Mouse (Mus musculus) lung, embryonic 16.5 days (tissue): ENCODE measurements around the gene Btk. TPM values are rescaled to one million over a fixed set of nuclear protein-coding genes. Genes with fewer than 3 reads are reported as not detected.
"Not testable (repeated sequence)": the region's sequence is repeated elsewhere in the genome, so short reads cannot be mapped to it uniquely, and the experiment has no call there.

Experiments used
- ATAC-seq: fragments of 200-750 bp; cut with Nextera tagmentation; 2 replicates; pipeline ENCODE4 v1.8.0; 2017; ENCODE audit warnings: low read depth, mild to moderate bottlenecking, moderate library complexity
- H3K27ac ChIP-seq: fragments of 300-500 bp; sonication (generic); 2 replicates; pipeline ENCODE4 v1.5.1; 2014; ENCODE audit warnings: mild to moderate bottlenecking, control low read depth, low read length
- H3K27me3 ChIP-seq: fragments of 300-500 bp; sonication (generic); 2 replicates; pipeline ENCODE4 v1.6.1; 2014; ENCODE audit warnings: low read depth, low read length, mixed read lengths; ENCODE audit not compliant: control insufficient read depth, insufficient read depth
- H3K36me3 ChIP-seq: fragments of 300-500 bp; sonication (generic); 2 replicates; pipeline ENCODE4 v1.6.1; 2014; ENCODE audit warnings: low read length; ENCODE audit not compliant: control insufficient read depth, insufficient read depth
- H3K4me1 ChIP-seq: fragments of 300-500 bp; sonication (generic); replicated peaks from 2 replicates; pipeline ENCODE4 v1.6.1; 2014; ENCODE audit warnings: low read length, mixed read lengths; ENCODE audit not compliant: control insufficient read depth, insufficient read depth
- H3K4me2 ChIP-seq: fragments of 300-500 bp; sonication (generic); 2 replicates; pipeline ENCODE4 v1.6.1; 2014; ENCODE audit warnings: low read depth, low read length, control low read depth
- H3K4me3 ChIP-seq: fragments of 300-500 bp; sonication (generic); 2 replicates; pipeline ENCODE4 v1.5.1; 2014; ENCODE audit warnings: mild to moderate bottlenecking, low read length, control low read depth
- H3K9ac ChIP-seq: fragments of 300-500 bp; sonication (generic); 2 replicates; pipeline ENCODE4 v1.6.1; 2014; ENCODE audit warnings: low read length, control low read depth
- H3K9me3 ChIP-seq: fragments of 300-500 bp; sonication (generic); 2 replicates; pipeline ENCODE4 v1.6.1; 2016; ENCODE audit warnings: low read length; ENCODE audit not compliant: control insufficient read depth
- WGBS: fragments of 180-500 bp; shearing (Covaris S2); extraction: QIAGEN DNeasy Blood & Tissue Kit; methylation state at CpG from one replicate; pipeline ENCODE4 v1.1.7; 2014; 5-methylcytosine and 5-hydroxymethylcytosine counted together
- polyA plus RNA-seq: library from polyadenylated mRNA; unstranded; fragments of >200 nt; fragmentation: Nextera tagmentation; extraction: Ambion mirVana; gene quantifications from 2 replicates; pipeline ENCODE4 v1.2.1, GENCODE M21; 2015

Gene Btk
- polyA plus RNA-seq, 1 experiment from 2014 or later = 1.9 TPM

GRCm38 (mm10) chrX:134547330-134547729, 36.0 kb downstream of the Btk start:
- H3K4me1 ChIP-seq = peaks cover 2% of the 10 kb centered on the region; the same call in 1 of the 2 replicates
- no peaks in the 10 kb centered on the region for H3K27me3 ChIP-seq
- ATAC-seq = no peak
- no peak overlapping the region for H3K27ac ChIP-seq
- H3K4me3 ChIP-seq = no peak overlapping the region
- H3K9ac ChIP-seq = no peak overlapping the region
- no peaks in the 10 kb centered on the region for H3K36me3 ChIP-seq
- WGBS = 72% methylated on average over 4 of the region's 4 CpGs
- H3K4me2 ChIP-seq = no peak overlapping the region
- no peaks in the 10 kb centered on the region for H3K9me3 ChIP-seq

GRCm38 (mm10) chrX:134541955-134542308, 41.4 kb downstream of the Btk start:
- 16% methylated on average over 6 of the region's 6 CpGs for WGBS
- no peaks in the 10 kb centered on the region for H3K27me3 ChIP-seq
- H3K27ac ChIP-seq = peak overlapping the region; percentile 91
- peak; percentile 13; the same call in 1 of the 2 replicates for ATAC-seq
- H3K9ac ChIP-seq = peak overlapping the region; percentile 72
- peak overlapping the region; percentile 51 for H3K4me2 ChIP-seq
- H3K36me3 ChIP-seq = no peaks in the 10 kb centered on the region
- H3K9me3 ChIP-seq = no peaks in the 10 kb centered on the region
- H3K4me1 ChIP-seq = peaks cover 3% of the 10 kb centered on the region; the same call in 1 of the 2 replicates
- peak overlapping the region; percentile 62 for H3K4me3 ChIP-seq

GRCm38 (mm10) chrX:134541145-134541954, 42.0 kb downstream of the Btk start, which contains the start of gene Timm8a1:
Gene Timm8a1 (minus strand): TSS chrX:134541865.
- peak within 1 kb of the TSS; percentile 62 for H3K4me3 ChIP-seq
- peaks cover 3% of the 10 kb centered on the region; the same call in 1 of the 2 replicates for H3K4me1 ChIP-seq
- H3K9me3 ChIP-seq = no peaks in the 10 kb centered on the region
- WGBS = 12% methylated on average over 38 of the region's 61 CpGs
- H3K36me3 ChIP-seq = no peaks in the 10 kb centered on the region
- H3K27me3 ChIP-seq = no peaks in the 10 kb centered on the region
- peak within 1 kb of the TSS; percentile 62 for H3K4me2 ChIP-seq
- H3K9ac ChIP-seq = peak within 1 kb of the TSS; percentile 72
- peak; percentile 95 for ATAC-seq
- peak within 1 kb of the TSS; percentile 91 for H3K27ac ChIP-seq

DNA sequence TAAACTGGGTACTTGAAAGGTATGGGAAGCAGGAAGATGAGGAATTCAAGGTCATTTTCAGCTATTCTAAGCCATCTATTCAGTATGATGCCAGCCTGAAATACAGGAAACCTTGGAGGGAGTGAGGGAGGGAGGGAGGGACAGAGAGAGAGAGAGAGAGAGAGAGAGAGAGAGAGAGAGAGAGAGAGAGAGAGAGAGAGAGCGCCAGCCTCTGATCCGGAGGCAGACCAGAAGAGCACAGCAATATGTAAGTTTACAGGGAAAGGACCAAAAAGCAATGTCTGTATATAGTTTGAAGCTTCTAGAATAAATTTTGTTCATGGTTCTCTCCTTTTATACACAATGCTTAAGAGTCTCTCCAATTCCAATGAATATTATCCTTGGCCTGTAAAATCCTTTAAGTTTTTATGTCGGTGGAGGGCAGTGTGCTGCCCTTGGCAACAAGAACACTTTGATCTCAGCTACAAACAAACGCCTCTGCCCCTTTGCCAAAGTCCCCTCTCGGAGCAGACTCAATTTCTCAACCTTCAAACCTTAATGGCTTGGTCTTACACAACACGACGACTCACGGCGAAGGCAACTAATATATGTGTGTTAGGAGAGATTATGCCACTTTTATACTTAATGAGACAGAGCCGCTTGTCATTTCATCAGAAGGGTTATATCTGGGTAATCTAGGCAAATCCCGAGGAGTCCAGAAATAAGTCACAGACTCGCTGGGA, 42.8 kb downstream of the Btk start:
- Histone ChIP-seq H3K36me3 (0 out of 2 replicates have a peak, but pooled peaks cover 3% of the 10 kb centered on the region), H3K27ac (no peak overlapping the region; the same call in 1 of the 2 replicates), H3K9ac (peak overlapping the region; percentile 70), H3K4me2 (peak overlapping the region; percentile 62), H3K4me1 (peaks cover 3% of the 10 kb centered on the region; the same call in 1 of the 2 replicates), H3K27me3 (no peaks in the 10 kb centered on the region), H3K9me3 (no peaks in the 10 kb centered on the region), H3K4me3 (peak overlapping the region; percentile 62)
- WGBS = 26% methylated on average over 12 of the region's 12 CpGs
- ATAC-seq = peak; percentile 39; the same call in 1 of the 2 replicates

DNA sequence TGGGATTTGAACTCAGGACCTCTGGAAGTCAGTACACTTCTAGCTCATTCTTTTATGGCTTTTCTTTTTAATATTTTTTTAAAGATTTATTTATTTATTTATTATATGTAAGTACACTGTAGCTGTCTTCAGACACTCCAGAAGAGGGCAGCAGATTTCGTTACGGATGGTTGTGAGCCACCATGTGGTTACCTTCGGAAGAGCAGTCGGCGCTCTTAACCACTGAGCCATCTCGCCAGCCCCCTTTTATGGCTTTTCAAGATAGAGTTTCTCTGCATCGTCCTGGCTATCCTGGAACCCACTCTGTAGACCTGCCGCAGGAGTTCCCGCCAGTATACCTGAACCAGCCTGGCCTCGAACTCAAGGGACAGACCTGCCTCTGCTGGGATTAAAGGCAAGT, 43.6 kb downstream of the Btk start:
- not testable (repeated sequence) for H3K4me1 ChIP-seq, H3K9me3 ChIP-seq, H3K4me2 ChIP-seq, H3K36me3 ChIP-seq, H3K9ac ChIP-seq, H3K27ac ChIP-seq, H3K27me3 ChIP-seq, H3K4me3 ChIP-seq, ATAC-seq
- WGBS = 90% methylated on average over 10 of the region's 10 CpGs

GRCm38 (mm10) chrX:134533346-134533745, 50.0 kb downstream of the Btk start:
- H3K4me1 ChIP-seq = no peaks in the 10 kb centered on the region
- H3K9ac ChIP-seq = no peak overlapping the region
- no peak for ATAC-seq
- H3K4me2 ChIP-seq = no peak overlapping the region
- 73% methylated on average over 2 of the region's 2 CpGs for WGBS
- H3K27me3 ChIP-seq = no peaks in the 10 kb centered on the region
- H3K27ac ChIP-seq = no peak overlapping the region
- no peaks in the 10 kb centered on the region for H3K9me3 ChIP-seq
- H3K36me3 ChIP-seq = 0 out of 2 replicates have a peak, but pooled peaks cover 3% of the 10 kb centered on the region
- no peak overlapping the region for H3K4me3 ChIP-seq

GRCm38 (mm10) chrX:134525260-134525659, 58.1 kb downstream of the Btk start:
- H3K27me3 ChIP-seq = no peaks in the 10 kb centered on the region
- WGBS = 66% methylated on average over 4 of the region's 4 CpGs
- H3K27ac ChIP-seq = no peak overlapping the region
- H3K36me3 ChIP-seq = no peaks in the 10 kb centered on the region
- H3K9me3 ChIP-seq = no peaks in the 10 kb centered on the region
- H3K4me1 ChIP-seq = no peaks in the 10 kb centered on the region
- no peak overlapping the region for H3K4me3 ChIP-seq
- H3K9ac ChIP-seq = no peak overlapping the region
- ATAC-seq = no peak
- H3K4me2 ChIP-seq = no peak overlapping the region

GRCm38 (mm10) chrX:134523772-134524171, 59.6 kb downstream of the Btk start:
- Histone ChIP-seq H3K27ac (no peak overlapping the region), H3K4me1 (no peaks in the 10 kb centered on the region), H3K4me3 (no peak overlapping the region), H3K9me3 (no peaks in the 10 kb centered on the region), H3K4me2 (no peak overlapping the region), H3K36me3 (no peaks in the 10 kb centered on the region), H3K27me3 (no peaks in the 10 kb centered on the region), H3K9ac (no peak overlapping the region)
- 77% methylated on average over 4 of the region's 4 CpGs for WGBS
- no peak for ATAC-seq

- no peak for ATAC-seq
- no peaks in the 10 kb centered on the region for H3K36me3 ChIP-seq
Measured at GRCm38 (mm10) chrX:134509473-134509872, 73.9 kb downstream of the Btk start.

More at GRCm38 (mm10) chrX:134509473-134509872, 73.9 kb downstream of the Btk start:
- H3K4me1 ChIP-seq = no peaks in the 10 kb centered on the region
- WGBS = 40% methylated on average over 1 of the region's 2 CpGs
- H3K27ac ChIP-seq = no peak overlapping the region
- H3K9me3 ChIP-seq = no peaks in the 10 kb centered on the region
- no peak overlapping the region for H3K9ac ChIP-seq
- H3K4me3 ChIP-seq = no peak overlapping the region
- H3K27me3 ChIP-seq = no peaks in the 10 kb centered on the region
- no peak overlapping the region for H3K4me2 ChIP-seq
